Mouse (Mus musculus) hindbrain, embryonic 13.5 days (tissue): ENCODE results near the gene Maneal. TPM values are rescaled to one million over a fixed set of nuclear protein-coding genes. Genes with fewer than 3 reads are reported as not detected.

Source experiments
- polyA plus RNA-seq: library from polyadenylated mRNA; unstranded; fragments of >200 nt; fragmentation: Nextera tagmentation; extraction: Ambion mirVana; gene quantifications from 2 replicates; pipeline ENCODE4 v1.2.1, GENCODE M21; 2015

The Maneal gene
- polyA plus RNA-seq, 1 experiment from 2014 or later, result 8.1 TPM

Other genes with a start within 250 kb of the Maneal start
- 9.5 and 11.4 TPM in 2 replicates for gene Pou3f1, start 205.4 kb downstream of the Maneal start, polyA plus RNA-seq
- gene Utp11, start 168.6 kb downstream of the Maneal start, polyA plus RNA-seq, result 45.1 and 47.9 TPM in 2 replicates
- gene Fhl3, start 161.5 kb downstream of the Maneal start, polyA plus RNA-seq, result 2.7 and 2.9 TPM in 2 replicates
- 112 and 119 TPM in 2 replicates for gene Sf3a3, start 147.4 kb downstream of the Maneal start, polyA plus RNA-seq
- gene Inpp5b, start 120.3 kb downstream of the Maneal start, polyA plus RNA-seq, result 22.1 and 24.5 TPM in 2 replicates
- gene Mtf1, start 60.1 kb downstream of the Maneal start, polyA plus RNA-seq, result 13.5 and 14.8 TPM in 2 replicates
- 40.5 and 41.1 TPM in 2 replicates for gene Yrdc, start 11.5 kb downstream of the Maneal start, polyA plus RNA-seq
- 77.8 and 84.4 TPM in 2 replicates for gene 1110065P20Rik, start 11.0 kb downstream of the Maneal start, polyA plus RNA-seq
- gene Epha10, start 18.7 kb upstream of the Maneal start, polyA plus RNA-seq, result 5.4 and 6.2 TPM in 2 replicates
- gene 9930104L06Rik, start 74.9 kb upstream of the Maneal start, polyA plus RNA-seq, result 13.1 and 15.9 TPM in 2 replicates
- gene Cdca8, start 77.1 kb upstream of the Maneal start, polyA plus RNA-seq, result 37.2 and 44.6 TPM in 2 replicates
- gene Rspo1, start 124.3 kb upstream of the Maneal start, polyA plus RNA-seq, result 2.5 and 4.1 TPM in 2 replicates
- 90.6 and 95.9 TPM in 2 replicates for gene Gnl2, start 154.4 kb upstream of the Maneal start, polyA plus RNA-seq
- gene Dnali1, start 203.5 kb upstream of the Maneal start, polyA plus RNA-seq, result 0.79 and 1.8 TPM in 2 replicates
- 23.7 and 24.3 TPM in 2 replicates for gene Snip1, start 204.5 kb upstream of the Maneal start, polyA plus RNA-seq
- gene Meaf6, start 223.0 kb upstream of the Maneal start, polyA plus RNA-seq, result 162 and 174 TPM in 2 replicates